Mouse (Mus musculus) gastrocnemius, postnatal 36 days (tissue): Measurements from ENCODE around the gene Sept9. TPM values are rescaled to one million over a fixed set of nuclear protein-coding genes. Genes with fewer than 3 reads are reported as not detected.

Experiments used
- DNase-seq, 2 experiments: peaks; one replicate each; pipeline ENCODE4 v3.0.0; 2022
- intact Hi-C: fragments of 180-260 bp; cut with DNase I; formaldehyde crosslinking; loops from one replicate; pipeline ENCODE4 v1.15.1; 2025
- total RNA-seq, 2 experiments: library from RNA; stranded (reverse); gene quantifications; 2 replicates each; pipeline ENCODE4 v1.2.3; 2021

Gene Sept9
- total RNA-seq, 2 experiments from 2014 or later: 11.3 to 14.2 TPM

DNA sequence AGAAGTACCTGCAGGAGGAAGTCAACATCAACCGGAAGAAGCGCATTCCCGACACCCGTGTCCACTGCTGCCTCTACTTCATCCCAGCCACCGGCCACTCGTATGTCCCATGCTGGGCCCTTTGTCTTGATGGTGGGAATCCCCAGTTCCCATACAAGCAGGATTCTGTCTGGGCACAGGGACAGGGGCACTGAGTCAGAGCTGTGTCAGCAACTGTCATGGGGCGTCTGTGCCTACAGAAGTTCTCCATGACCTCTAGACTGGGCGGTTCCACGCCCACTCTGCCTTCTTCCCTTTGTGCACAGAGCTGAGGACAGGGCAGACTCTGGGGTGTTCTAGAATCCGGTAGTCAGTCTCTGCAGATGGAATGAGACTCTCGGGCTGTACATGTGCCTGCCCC lies 153.7 kb downstream of the Sept9 start:
- no peak for DNase-seq
- intact Hi-C loops: no loop called here

DNA sequence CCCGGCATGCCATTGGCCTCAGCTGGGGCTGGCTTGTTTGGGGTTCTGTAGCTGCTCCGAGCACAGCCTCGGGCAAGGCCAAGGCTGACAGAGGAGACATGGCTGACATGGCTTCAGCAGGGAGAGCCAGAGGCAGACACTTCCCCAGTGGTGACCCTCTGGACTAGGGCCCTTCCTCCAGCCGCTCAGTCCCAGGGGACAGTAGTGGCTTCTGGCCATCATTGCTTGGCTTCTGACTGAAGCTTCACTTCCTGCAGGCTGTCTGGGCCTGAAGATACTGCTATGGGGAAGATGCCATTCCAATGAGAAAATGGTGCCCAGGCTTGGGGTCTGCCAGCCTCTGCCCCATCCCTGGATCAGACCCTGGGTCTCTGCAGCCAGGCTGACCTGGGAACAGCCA lies 154.6 kb downstream of the Sept9 start:
- DNase-seq: peak; percentile 52 to 69
- intact Hi-C loops: no loop called here

DNA sequence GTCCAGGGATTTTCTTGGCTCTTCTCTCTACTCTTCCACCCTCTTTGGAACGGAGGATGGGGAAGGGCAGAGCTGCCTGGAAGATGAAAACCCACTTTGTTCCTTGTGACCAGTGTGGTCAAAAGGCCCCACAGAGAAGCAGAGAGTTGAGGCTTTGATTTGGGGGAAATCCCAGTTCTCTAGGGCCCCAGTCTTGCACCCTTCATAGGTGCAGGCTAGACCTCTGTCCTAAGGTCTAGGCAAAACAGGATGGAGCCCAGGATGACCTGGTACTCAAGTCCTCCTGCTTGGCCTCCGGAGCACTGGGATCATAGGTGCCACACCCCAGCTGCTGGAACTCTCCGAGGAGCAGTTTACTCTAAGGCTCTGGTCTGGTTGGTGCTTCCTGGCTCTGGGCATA lies 157.5 kb downstream of the Sept9 start:
- intact Hi-C loops: no loop called here

DNA sequence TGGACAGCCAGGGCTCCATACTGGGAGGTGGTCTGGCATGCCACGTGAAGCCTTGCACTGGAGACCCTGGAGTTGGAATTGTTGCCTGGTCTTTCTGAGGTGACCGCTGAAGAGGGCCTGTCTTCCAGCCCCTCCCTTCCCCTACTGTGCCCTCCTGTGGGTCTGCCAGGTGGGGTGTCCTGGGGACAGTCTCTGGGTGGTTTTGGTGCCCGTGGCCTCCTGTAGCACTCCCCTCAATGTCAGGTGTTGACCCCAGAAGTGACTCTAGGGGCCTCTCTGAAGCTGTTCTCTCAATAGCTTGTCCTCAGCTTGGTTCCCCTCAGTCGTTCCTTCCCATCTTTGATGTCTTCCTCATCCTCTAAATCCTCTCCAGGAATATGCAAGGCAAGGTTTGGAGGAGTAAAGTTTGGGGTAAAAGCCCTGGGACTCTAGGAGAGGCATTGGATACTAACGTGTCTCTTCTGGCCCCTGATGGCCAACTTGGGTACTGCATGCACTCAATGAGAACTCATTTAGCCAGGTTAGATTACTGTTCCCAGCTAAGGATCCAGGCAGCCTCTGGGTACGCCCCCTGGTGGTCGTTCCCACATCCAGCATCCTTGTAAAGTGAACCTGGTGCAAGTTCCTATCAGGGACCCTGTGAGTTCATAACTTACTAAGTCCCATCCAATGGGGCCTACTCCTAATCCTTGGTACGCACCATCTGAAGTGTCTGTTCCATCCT lies 158.6 kb downstream of the Sept9 start:
- intact Hi-C loops: loop anchor here (1.0 to 2.0 kb wide), 2 partner anchors 45 to 121 kb away; no protein-coding TSS in a partner anchor
- peak; percentile 91 to 92 for DNase-seq

More for the DNA sequence above, 157.5 kb downstream of the Sept9 start:
- DNase-seq: no peak

DNA sequence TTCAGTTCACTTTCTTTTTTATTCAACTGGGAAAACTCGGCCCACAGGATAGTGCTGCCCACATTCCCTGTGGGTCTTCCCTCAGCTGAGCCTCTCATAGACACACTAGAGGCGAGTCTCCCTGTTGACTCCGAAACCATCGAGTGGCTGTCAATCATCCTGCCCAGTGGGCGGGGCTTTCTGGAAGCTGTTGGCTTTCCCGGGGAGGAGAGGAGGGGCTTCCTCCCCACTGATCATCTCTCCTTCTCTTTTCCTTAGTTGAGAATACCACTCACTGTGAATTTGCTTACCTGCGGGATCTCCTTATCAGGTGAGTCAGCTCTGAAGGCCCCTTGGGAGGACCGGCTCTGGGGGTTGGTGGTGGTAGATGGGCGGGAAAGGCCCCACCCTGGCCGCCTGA lies 159.7 kb downstream of the Sept9 start:
- intact Hi-C loops: loop anchor here (2.0 kb wide), 1 partner anchor 46 kb away; no protein-coding TSS in a partner anchor
- no peak for DNase-seq

DNA sequence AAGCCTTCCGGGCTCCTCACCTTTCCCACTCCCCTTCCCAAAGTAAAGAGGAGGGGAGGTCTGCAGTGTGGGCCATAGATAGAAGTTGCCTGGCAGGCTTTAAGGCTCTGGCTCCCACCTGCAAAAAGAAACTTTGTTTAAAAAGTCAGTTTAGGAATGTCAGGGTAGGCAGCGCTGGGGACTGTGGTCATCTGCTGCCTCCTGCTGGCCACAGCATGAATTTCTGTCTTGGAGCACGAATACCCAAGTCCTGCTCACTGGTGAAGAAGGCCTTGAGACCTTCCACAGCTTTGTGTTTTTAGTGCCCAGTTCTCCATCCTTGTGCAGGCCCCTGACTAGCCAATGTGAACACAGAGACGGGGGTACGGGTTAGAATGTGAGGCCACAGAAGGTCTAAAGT lies 160.4 kb downstream of the Sept9 start:
- DNase-seq: peak; percentile 56 to 74
- intact Hi-C loops: loop anchor here (2.0 to 5.0 kb wide), 3 partner anchors 47 to 288 kb away; no protein-coding TSS in a partner anchor

DNA sequence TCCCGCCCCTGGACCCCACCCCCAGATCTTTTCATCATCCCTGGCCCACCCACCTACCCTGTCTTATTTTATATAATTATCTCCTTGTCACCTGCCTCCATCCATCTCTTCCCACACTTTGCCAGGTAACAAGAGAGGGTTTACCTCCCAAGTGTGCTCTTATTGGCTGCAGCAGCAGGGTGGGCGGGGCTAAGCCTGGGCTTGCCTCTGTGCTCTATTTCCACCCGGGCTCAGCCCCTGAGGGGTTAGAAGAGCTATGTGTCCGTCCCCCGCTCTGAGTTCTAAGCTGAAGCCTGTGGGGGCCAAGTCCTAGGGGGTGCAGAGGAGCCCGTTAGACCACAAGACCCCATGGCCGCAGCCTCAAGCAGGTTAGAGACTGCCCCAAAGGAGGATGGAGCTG lies 161.1 kb downstream of the Sept9 start:
- intact Hi-C loops: loop anchor here (2.0 to 5.0 kb wide), 2 partner anchors 180 to 288 kb away; no protein-coding TSS in a partner anchor
- no peak for DNase-seq

DNA sequence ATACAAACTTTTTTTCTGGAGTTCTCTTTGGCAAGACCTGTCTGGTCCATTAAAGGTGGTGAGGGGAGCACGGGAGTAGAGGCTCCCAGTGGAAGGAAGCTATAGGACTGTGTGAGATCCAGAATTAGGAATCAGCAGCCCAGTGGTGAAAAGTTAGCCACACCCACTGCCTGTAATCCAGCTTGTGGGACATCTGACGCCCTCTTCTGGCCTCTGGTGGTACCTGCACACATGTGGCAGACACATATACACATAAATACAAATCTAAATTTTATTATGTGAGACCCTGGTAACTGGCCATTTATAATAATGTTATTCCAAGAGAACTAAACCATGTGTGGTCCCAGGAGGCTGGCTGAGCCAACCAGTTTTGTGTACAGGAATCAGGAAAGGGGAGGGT lies 162.8 kb downstream of the Sept9 start:
- intact Hi-C loops: loop anchor here (5.0 kb wide), 1 partner anchor 290 kb away; no protein-coding TSS in a partner anchor
- no peak for DNase-seq

DNA sequence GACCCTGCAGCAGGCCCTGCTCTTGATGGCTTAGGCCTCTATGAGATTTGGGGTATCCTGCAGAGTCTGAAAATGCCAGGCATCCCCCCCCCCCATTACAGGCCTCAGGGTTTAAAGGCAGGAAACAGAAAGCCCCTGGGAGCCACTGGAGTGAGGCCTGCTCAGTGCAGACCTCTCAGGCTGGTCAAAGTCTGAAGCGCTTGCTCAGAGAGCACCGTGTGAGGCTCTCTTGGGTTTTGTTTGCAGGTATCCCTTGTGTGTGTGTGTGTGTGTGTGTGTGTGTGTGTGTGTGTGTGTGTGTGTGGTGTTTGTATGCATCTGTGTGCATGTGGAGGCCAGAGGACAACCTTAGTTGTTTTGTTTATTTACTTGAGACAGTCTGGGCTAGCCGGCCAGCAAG lies 164.5 kb downstream of the Sept9 start:
- intact Hi-C loops: loop anchor here (5.0 kb wide), 1 partner anchor 292 kb away; no protein-coding TSS in a partner anchor

DNA sequence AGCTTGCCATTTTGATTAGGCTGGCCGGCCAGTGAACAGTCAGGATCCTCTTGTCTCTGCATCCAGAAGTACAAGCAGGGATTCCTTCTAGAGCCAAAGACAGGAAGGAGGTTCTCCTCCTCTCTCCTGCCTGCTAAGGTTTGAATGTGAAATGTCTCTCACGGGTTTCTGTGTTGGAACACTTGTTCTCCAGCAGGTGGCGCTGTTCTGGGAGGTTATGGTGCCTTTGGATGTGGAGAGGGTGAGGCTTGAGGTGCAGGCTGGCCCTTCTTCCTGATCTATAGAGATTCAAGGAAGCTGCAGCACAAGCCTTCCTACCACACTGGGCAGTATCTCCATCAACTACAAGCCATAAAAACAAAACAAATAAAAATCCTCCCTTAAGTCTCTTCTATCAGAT lies 167.0 kb downstream of the Sept9 start:
- intact Hi-C loops: no loop called here
- no peak for DNase-seq

More for the DNA sequence above, 164.5 kb downstream of the Sept9 start:
- DNase-seq: no peak

DNA sequence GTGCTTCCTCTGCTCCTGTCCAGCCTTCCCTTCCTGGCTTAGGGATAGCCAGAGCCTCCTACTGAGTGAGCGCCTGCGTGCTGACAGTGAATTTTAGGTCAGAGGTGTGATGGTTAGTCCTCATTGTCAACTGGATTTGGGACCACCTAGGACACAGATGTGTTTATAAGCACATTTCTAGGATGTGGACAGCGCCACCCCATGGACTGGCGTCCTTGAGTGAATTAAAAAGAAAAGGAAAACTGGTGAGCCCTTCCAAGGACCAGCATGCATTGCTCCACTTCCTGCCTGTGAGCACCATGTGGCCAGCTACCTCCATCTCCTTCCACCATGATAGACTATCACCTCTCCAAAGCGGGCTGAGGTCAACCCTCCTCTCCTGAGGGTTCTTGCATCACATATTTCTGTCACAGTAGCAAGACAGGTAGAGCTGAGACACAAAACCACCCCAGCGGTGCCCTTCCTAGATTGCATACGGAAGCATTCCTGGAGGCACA lies 167.4 kb downstream of the Sept9 start:
- DNase-seq: no peak
- intact Hi-C loops: no loop called here

DNA sequence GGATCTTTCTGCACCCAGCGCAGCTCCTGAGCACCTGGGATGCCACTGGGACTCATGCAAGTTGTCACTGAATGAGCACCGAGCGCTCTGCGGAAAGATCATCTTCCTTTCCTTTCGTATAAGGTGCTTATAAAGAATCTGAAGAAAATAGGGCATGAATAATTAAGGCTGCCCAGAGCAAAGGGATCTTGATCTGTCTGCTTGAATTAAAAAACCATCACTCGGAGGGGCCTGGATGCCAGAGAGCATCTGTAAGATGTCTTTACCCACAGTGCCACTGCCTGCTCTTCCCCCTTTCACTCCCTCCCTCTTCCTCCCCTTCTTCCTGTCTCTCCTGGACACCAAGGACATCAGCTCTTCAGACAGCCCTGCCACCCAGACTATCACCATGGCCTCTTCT lies 168.5 kb downstream of the Sept9 start:
- no peak for DNase-seq
- intact Hi-C loops: no loop called here

DNA sequence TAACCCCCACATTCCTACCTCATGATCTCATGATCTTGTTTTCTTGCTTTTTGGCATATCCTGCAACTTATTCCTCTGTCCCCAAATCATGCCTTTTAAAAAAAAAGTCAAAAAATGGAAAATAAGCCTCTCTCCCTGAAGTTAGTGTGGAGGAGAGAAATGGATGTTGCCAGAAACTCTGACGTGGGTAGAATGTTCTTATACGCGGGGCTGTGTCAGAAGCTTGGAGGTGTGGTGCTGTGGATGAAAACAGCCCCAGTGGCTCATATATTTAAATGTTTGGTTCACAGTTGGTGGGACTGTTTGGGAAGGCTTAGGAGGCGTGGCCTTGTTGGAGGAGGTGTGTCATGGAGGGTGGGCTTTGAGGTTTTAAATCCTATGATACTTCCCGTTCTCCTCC lies 169.9 kb downstream of the Sept9 start:
- DNase-seq: no peak
- intact Hi-C loops: no loop called here

DNA sequence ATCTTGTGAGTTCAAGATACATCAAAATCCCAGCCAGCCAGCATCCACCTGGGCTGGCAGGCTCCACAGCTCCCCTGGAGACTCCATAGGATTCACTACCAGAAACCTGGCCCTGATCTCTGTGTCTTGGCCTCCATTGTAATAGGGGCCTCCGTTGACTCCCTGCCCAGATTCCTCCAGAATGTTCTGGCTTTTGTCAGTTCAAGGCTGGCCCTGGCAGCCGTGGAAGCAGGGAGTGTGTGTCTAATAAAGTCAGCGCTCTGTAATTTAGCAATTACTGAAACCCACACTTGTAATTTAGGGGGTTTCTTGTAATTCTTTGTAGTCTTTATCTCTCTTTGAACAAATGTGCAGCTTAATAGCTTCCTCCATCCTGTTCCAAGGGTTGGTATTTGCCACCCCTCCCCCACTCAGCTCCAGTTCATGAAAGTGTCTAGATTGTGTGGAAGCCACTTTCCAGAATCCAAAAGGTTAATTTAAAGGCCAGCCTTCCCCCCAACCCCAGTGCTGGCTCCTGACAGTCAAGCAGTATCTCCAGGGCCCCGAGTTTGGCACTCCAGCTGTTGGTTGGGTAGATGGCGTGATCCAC lies 170.9 kb downstream of the Sept9 start:
- DNase-seq: no peak
- intact Hi-C loops: no loop called here

DNA sequence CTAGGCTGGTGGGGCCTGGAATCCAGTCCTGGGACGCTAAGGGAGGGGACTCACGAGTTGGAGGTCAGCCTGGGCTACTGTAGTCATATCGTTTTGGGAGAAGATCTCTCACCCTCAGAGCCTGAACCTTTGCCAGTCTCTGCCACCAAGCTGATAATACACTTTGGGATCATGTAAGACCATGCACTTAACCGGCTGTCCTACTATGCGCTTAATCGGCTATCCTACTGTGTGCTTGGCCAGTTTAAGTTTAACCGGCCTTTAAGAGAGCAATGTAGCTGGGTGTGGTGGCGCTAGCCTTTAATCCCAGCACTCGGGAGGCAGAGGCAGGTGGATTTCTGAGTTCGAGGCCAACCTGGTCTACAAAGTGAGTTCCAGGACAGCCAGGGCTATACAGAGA lies 173.1 kb downstream of the Sept9 start:
- no peak for DNase-seq
- intact Hi-C loops: no loop called here

DNA sequence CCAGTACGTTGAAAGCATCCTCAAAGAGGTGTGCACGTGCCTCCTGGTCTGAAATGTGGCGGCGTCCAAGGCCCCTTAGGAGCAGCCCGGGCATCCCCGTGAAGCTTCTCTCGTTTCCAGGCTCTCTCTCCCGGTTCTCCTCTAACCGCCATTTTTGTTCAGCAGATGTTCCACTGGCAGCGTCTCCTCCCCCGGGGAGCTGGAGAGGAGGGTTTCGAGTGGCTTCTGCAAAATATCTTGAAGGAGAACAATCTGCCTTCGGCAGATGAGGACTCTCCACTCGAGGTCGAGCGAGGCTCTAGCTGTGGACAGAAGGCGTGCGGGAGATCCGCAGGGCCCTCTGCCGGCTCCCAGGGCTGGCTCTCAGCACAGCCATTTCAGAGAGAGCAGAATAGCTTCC lies 173.7 kb downstream of the Sept9 start:
- DNase-seq: no peak
- intact Hi-C loops: no loop called here

DNA sequence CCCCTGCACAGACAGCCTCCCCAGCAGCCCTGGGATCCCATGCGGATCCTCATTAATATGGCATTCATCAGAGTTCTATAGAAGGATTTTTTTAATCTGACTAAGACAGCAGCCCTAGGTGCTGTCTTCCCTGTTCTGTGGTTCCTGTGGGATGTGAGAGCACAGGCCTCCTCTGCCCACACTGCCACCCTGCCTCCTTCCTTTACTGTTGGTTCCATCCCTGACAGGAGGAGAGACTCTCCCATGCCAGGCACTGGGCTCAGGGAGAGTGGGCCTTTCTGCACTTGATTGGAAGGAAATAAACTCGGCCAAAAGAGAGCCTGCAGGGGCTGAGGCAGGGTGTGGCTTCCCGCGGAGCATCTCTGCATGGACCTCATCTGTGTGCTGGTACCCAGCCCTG lies 174.4 kb downstream of the Sept9 start:
- intact Hi-C loops: no loop called here
- no peak for DNase-seq

DNA sequence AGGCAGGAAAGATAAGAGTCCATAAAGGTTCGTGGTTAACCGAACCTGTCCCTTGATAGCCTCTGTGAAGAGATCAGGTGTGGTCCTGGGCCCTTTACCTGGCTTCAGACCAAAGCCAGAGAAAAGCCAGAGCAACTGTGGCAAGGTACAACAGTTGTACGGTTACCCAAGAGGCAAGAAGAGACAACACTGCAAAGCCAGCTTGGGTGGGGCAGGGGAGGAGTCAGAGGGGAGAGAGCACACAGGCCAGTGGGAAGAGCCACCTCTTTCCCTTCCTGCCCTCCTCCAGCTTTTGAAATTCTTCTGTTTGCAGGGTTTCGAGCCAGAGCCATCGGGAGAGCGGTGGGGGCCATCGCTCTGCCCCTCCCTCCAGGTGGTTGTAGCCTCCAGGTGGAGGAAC lies 174.8 kb downstream of the Sept9 start:
- intact Hi-C loops: no loop called here
- DNase-seq: no peak

DNA sequence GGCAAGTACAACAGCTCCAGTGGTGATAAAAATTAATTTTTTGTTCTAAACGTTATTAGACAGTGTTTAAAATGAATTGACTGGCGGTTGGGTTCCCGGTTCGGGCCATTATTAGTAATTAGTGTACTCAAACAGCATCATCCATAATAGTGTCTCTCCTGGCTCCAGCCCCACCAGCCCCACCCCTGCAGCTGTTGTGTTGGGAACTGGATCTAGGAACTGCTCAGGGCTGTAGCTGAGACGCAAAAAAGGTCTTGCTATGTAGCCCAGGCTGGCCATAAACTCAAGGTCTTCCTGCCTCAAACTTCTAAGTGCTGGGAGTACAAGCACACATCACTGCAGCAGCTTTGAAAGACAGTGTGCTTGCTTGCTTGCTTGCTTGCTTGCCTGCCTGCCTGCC lies 180.3 kb downstream of the Sept9 start:
- intact Hi-C loops: no loop called here
- no peak for DNase-seq

DNA sequence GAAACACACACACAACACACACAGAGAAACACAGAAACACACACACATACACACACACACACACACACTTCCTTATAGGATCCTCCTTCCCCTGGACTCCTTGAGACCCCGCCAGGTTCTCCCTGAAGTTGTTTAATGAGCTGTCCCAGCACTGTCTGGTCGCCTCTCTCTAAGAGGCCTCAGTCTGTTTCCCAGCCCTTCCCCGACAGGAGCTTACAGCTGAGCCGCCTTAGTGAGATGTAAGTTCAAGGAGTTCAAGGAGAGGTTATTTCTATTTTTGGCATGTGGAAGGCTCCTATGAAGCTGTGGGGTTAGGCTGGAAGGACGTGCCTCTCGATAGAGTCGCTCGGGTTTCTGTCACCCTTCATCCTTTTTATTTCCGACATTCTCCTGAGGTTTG lies 184.8 kb downstream of the Sept9 start:
- intact Hi-C loops: loop anchor here (2.0 kb wide), 1 partner anchor 403 kb away; no protein-coding TSS in a partner anchor
- DNase-seq: no peak

DNA sequence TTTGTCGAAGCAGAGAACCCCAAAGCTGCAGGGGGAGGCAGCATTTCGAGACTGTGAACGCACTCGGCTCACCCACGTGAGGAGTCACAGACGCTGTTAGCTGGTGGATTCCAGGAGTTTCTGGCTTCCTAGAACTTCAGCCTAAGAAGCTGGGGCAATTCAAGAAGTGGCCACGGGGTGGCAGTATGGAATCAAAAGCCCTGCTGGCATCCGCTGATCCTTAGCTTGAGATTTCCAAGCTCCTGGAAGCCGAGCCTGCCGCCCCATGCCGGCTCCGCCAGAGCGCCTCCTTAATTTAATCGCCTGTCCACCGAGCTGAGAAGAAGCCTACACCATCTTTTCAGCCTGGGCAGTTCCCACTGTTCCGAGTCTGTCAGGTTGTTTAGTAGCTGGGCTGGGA lies 185.4 kb downstream of the Sept9 start:
- DNase-seq: peak; percentile 89 to 95
- intact Hi-C loops: loop anchor here (2.0 to 5.0 kb wide), 3 partner anchors 292 to 442 kb away; partner anchors contain the start of genes Afmid and Tk1
